Mouse (Mus musculus) adrenal gland, adult 18-20 months (tissue): ENCODE data around the gene Pank4. TPM values are rescaled to one million over a fixed set of nuclear protein-coding genes. Genes with fewer than 3 reads are reported as not detected.
A peak's percentile ranks its signal among the peaks of the same experiment; 100 is the strongest.

Experiments used
- DNase-seq, 2 experiments: peaks; one replicate each; pipeline ENCODE4 v3.0.0; 2021 to 2022; ENCODE audit warnings: low spot score in 2 of 2
- total RNA-seq, 2 experiments: library from RNA; stranded (reverse); gene quantifications; 1 replicate in 1 of 2; 2 replicates in 1 of 2; pipeline ENCODE4 v1.2.3; 2021

Pank4 gene
- total RNA-seq, 2 experiments from 2014 or later, result 28.3 to 31.9 TPM

DNA sequence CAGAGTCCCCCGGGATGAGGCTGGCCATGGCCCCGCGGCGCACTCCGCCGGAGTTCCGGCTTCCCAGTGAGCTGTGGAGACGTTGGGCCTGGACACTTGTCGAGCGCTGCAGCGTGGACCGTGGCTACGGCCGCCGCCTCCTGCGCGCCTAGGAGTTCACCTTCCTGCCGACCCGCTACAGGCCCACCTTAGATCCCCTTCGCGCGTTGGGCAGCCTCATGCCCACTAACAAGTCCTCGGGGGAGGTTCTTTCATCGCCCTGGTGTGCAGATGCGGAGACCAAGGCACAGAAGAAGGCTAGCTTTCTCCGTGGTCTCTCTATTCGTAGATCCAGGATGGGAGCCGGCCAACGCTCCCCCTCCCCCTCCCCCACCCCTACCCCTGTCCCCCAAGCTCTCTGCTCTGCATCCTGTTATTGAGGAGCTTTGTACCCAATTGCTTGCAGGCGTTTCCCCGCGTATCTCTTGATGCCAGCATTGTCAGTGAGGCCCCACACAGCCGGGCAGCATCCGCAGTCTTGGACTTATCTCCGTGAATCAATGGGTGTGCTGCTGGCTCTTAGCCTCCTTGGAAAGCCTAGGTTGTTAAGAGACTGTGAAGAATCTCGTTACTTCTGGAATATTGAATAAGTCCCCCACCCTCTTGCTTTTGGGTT is 785 bp downstream of the Pank4 start:
- no peak for DNase-seq

DNA sequence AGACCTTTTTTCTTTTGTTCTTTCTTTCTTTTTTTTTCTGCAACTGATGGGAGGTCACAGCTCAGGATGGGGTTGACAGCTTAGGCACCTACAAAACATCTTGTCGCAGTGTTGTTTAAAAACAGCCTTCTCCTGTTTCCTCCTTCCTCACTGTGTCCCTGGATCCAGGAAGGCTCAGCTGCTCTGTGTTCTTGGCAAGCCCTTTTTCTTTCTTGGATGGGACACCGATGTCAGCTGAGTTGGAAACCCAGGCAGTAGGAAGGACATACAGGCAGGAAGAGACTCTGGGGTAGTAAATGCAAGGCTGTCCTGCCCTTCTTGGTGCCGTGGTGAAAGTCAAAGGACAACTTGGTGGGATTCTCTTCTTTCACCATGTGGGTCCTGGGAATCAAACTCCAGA is 1.9 kb downstream of the Pank4 start:
- DNase-seq, result no peak

DNA sequence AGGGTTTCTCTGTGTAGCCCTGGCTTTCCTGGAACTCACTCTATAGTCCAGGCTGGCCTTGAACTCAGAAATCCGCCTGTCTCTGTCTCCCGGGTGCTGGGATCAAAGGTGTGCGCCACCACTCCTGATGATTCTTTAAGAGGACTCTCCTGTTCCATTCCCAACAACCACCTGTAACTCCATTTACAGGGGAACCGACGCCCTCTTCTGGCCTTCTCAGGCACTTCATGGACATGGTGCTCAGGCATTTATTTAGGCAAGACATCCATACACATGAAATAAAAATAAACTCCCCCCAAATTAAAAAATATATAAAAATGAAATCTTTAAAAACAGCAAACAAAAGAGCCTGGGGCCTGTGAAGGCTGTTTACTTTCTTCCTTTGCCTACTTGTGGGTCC is 3.2 kb downstream of the Pank4 start:
- no peak for DNase-seq

DNA sequence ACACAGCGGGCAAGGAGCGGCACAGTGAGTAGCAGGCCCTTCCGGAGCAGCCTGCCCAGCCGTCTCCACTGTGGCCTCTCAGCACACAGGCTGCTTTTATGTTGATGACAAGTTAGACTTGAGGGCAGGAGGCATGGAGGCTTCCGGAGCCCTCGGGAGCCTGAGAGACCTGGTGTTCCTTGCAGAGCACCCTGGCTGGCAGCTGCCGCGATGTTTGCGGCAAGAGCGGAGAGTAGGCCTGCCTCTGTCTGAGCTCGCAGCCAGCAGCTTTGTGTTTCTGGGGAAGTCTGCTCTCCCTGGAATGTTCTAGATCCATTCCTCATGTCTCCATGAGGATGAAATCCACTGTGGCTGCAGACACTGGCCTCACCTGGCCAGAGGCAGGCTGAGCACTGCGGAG is 8.6 kb downstream of the Pank4 start:
- no peak for DNase-seq

DNA sequence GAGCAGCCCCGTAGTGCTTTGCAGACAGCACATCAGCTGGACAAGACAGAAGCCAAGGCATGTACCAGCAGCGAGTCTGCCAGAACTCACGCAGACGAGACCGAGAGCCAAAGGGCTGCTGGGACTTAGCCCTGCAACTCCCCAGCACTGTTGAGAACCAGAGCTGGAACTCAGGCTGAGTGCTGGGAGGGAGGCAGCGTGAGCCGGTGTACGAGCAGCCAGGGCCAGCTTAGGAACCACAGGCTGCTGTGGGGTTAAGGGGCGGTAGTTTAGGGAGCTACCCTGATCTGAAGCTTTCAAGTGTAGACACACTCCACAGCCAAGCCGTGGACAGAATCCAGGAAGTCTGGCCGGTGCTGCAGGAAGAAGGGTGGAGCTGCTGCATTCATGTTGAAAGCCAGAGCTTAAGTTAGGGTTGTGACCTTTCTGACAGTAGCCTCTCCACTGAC is 10.3 kb downstream of the Pank4 start:
- DNase-seq, result no peak

DNA sequence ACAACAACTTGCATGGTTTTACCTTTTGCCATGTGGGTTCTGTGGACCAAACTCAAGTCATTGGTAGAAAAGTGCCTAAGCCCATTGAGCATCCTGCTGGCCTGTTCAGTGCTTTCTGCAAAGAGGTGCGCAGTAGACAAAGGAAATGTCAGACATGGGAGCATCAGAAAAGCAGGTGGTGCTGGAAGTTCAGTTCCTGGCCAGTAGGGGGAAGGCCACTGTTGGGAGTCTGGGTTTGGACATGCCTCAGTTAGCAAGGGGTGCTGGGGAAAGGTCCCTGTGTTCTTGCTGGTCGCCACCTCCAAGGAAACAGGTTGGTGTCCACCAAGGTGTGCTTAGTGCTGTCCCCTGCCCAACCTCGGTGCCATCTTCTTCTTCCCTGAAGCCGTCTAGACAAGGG is 16.2 kb downstream of the Pank4 start:
- DNase-seq, result no peak

DNA sequence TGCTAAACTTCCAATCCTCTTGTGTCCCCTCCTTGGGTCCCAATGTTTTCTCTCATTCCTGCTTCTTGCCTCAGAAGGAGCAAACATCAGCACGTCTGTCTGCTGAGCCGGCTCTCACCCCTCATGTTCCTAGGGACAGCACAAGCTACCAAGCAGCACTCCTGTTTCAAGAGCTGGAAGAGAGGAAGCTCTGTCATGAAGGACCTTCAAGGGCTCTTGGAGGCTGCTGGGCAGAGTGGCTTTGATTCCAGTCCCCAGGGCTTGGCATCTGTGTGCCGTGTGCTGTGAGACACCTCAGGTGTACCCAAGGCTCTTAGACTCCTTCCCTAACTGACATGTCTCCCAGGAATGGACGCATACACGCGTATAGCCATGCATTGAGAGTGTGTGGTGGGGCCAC is 17.2 kb downstream of the Pank4 start:
- no peak for DNase-seq

DNA sequence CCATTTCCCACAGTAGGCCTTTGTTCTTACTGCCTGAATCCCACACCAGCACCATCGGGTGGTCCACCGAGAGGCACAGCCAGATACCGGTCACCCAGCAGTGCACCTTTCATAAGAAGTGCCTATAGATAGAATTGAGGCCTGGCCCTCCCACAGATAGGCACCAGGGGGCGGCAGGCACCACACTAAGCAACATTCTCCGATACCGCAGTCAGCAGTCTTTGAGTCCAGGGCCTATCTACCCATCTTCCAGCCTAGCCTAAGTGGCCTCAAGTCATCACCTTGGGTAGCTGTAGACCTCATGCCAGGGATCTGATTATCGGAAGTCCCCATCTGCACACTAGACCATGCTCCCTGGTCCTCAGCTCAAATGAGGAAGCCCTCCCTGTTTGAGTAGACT is 17.6 kb downstream of the Pank4 start:
- peak in 1 of 2 experiments; percentile 54 for DNase-seq

DNA sequence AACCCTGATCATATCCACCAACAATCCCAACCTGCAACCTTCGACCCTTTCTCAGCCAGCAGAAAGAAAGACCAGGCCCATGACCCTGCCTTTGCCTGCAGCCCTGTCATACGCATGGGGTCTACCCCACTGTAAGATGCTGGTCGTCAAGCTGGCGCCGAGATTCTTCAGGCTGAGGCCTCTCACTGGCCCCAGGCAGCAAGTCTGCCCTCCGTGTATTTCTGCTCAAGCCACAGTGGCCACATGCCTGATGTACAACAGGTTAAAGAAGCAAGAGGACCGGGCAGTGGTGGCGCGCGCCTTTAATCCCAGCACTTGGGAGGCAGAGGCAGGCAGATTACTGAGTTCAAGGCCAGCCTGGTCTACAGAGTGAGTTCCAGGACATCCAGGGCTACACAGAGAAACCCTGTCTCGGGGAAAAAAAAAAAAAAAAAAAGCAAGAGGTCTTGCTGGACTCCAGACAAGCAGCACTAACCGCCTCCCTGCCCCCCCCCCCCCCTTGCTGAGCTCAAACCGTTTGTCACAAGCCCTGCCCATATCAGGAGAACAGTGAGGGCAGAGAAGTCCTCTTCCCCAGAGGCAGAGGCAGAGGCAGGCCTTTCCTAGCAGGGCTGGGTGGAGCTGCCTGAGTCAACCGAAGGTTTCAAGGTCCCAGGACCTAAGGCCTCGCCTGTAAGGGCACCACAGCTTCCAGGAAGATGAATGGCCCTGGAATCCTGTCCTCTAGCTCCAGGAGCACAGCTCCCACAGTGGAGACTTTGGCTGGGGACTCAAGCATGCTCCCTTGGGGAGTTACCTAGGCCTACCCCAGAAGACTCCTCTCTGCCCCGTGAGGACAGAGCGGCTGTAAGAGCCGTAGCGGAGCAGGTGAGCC is 18.6 kb downstream of the Pank4 start:
- peak in 1 of 2 experiments; percentile 44 for DNase-seq

DNA sequence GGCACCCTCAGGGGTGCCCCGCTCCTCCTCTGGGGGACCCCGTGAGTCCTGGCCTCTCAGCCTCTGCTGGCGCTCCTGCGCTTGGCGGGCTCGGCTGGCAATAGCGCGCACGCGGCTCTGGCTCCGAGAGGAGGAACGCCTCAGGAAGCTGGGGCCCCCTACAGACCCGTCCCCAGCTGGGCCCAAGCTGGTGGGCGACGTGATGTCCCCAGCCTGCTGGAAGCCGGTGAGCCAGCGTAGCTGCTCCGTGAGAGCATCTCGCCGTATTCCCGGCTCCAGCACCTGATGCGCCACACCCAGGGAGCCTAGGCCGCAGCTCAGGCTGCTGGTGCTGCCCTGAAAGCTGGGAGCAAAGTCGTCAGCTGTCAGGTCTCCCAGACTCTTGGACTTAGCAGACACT is 19.8 kb downstream of the Pank4 start:
- no peak for DNase-seq

DNA sequence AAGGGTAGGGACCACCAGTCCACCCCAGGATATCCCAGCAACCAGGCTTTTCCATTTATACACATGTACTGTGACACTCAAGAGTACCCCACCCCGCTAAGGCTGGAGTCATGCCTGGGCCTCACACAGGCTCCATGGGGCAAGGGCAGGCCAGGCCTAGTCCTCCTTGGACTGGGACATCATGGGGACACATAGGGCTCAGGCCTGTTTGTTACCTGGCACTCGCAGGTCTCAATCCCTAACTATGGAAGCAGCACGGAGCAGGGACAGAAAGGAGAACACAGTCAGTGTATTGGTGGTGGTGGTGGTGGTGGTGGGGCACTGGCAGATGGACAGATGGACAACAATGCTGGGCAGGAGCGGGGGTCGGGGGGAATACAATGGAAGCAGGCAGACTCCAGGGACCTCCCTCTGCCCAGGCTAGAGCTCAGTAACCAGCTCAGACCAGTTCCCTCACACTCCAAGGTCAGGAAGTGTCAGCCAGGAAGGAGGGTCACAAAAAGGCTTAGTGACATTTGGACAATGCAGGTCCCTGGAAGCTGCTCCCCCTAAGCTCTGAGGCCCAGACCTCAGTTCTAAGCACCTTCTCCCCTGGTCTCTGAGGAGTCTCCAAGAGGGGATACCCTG is 21.3 kb downstream of the Pank4 start:
- no peak for DNase-seq

DNA sequence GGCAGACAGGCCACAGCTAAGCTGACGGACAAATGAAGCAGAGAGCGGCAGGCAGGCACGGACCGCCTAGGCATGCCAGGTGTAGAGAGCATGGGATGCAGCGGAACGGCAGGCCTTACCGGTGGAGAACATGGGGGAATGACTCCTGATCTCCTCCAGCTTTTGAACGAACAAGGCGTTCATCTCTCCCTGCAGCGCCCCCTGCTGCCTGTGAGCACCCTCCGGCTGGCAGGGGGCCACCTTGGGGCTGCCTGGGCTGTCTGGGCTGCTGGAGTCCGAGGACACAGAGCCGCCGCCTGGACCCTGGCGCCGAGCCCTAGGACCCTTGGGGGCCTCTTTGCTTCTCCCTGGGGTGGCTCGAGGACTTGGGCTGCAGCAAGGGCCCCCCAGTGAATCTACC is 22.2 kb downstream of the Pank4 start:
- DNase-seq, result peak; percentile 67 to 78

DNA sequence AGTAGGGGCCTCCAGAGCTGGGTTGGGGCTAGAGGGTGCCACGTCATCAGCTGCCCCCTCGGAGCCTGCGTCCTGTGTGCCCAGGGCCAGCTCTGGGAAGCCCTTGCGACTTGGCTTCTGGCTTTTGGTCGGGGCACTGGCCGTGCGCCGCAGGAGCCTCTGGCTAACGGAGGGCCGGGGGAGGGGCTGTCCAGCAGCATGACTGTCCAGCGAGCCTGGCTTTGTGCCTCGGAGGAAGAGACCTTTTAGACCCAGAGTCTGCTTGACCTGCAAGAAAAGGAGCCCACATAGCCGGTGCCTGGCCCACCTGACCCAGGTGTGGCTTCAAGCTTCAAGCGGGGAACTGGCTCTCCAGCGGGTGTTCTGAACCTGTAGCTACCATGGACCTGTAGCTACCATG is 22.8 kb downstream of the Pank4 start:
- no peak for DNase-seq

DNA sequence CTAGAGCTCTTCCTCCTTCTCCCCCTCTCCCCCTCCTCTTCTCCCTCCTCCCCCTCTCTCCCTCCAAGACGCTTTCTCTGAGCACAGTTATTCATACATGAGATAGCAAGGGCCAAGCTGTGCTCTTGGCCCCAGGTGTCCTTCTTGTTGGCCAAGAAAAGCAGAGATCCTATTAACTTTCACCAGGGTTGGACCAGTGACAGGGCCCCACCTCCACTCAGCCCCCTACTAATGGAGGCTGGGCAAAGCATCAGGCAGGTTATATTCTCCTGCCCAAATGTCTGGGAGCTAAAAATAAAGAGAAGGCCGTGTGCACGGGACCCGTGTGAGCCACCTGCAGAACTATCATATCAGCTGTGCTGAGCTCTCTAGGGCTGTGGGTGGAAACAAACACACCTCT is 31.0 kb downstream of the Pank4 start:
- no peak for DNase-seq

DNA sequence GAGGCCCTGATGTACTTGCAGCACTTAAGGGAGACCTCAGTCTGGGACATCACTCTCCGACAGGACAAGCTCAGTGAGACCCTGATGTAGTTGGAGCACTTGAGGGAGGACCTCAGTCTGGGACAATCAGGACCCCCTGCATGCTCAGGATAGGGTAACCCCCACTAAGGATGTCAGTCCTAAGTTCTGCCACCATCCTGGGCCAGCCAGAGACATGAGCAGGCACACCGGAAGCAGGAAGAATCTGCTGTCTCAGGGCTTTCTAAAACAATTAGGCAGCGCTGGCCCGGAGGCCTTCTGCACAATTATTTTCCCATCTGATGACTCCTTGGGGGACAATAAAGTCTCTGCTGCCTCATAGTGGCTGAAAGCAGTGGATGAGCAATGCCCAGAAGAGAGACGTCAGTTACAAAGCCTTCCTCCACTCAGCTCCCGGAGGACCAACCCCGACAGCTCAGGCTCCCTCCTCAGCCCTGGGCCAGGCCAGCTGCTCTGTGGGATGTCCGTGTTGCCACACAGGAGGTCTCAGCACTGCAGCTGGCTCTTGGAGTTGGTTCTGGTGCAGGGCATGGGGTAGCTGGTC is 32.7 kb downstream of the Pank4 start:
- DNase-seq, result no peak

DNA sequence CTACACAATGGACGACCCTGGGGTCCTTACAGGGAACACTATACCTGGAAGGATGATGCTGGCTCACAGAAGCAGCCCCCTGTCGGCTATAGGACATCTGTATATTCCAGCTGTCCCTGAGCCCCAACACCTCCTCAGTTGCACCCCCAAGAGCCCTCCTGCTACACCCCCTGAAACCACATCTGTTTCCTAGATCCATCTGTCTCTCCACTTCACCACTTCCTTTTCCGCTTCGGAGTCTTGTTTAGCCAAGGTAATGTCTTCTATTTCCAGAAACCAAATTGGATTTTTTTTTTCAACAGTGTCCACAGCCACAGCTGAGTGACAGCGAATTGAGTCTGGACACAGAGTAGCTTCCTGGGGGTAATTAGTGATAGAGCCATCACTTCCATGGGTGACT is 35.5 kb downstream of the Pank4 start:
- DNase-seq, result no peak

DNA sequence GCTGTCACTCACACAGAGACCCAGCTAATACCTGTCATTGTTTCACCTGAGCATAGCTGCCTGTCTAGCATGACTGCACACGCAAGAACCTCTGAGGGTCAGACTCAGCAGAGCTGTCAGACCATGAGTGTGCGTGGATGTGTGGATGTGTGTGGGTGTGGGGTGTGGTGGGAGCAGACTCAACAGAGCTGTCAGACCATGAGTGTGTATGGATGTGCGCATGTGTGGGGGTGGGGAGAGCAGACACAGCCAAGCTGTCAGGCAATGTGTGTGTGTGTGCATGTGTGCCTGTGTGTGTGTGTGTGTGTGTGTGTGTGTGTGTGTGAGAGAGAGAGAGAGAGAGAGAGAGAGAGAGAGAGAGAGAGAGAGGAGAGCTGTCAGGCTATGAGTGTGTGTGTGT is 41.4 kb downstream of the Pank4 start:
- no peak for DNase-seq

DNA sequence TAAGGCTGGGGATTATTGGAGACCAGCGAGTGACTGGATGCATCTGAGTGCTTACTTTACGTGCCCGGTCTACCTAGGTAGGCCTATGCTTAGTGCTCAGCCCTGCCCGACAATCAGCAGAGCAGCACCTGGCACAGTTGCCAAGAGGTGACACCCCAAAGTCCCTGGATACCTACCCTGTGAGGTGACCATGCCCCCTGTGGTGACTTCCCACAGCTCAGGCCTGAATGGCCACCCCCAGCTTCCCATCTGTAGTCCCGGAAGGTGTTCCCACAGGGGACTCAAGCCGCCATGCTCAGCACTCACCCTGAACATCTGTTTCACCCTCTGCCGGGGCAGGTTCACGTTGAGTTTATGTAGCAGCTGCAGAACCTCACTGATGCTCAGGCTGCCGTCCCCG is 42.4 kb downstream of the Pank4 start:
- DNase-seq, result no peak

DNA sequence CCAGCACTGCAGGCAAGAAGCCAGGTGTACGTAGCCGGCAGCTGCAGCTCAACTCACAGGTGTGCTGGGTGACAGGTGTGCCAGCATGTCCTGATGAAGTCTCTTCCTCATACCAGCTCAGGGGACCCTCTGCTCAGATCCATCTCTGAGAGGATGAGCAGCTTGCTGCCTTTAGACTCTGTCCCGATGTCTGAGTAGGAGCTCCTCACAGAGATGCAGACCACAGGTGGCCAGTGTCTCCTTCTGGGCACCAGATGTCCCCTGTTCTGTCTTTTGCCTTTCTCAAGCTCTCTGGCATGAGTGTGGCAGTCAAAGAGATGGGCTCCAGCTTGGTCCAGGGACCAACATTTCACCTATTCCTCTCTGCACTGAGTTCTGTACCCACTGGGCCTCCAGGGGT is 43.7 kb downstream of the Pank4 start:
- DNase-seq, result no peak

DNA sequence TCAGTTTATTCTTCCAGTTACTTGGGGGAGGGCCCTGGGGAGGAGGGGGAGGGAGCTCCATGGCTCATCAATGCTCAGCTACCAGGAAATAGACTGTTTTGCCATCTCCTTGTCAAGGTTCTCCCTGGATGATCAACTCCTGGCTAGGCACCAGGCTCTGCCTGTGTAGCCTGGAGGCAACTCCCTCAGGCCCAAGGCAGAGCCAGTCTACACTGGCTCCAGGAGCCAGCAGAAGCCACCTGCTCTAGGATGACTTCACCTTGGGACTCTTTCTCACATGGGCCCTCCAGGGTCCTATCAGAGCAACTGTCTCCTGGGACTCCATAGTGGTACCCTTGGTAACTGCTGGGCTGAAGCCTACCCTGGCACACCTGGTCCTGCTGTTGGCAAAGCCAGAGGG is 44.2 kb downstream of the Pank4 start:
- no peak for DNase-seq

DNA sequence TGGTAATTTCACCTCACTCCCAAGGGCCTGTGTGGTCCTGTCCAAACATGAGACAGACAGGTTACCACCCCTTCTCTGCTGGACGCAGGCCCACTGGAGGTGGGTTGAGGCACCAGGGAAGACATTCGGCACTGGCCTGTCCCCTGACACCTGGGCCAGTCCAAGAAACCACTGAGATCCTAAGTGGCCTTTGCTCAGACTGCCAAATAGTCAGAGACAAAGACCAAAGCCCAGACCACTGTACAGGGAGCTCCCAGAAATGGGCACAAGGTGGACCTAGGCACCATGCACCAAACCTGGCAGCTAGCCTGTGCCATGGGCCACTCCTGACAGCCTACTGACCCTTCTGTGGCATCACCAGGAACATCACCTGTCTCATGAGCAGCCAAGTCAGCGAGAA is 45.3 kb downstream of the Pank4 start:
- DNase-seq, result no peak

DNA sequence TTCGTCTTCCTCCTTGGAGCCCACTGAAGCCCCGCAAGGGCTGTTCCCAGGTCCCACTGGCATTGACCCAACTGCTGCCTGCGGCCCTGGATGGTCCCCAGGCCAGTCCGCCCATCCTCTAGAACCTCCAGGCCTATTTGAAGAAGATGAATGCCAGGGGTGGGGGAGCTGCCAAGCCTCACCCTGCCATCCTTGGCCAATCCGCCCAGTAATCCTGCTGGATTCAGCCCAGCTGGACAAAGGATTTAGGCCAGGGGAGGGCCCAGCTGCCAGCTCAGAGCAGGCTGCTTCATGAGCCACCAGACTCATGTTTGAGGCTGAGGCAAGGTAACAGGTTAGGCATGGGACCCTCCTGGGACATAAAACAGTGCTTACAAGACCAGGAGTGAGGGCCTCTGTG is 46.9 kb downstream of the Pank4 start:
- no peak for DNase-seq
